Mouse (Mus musculus) adrenal gland, postnatal 10 days (tissue): ENCODE measurements around the gene Rarres2. TPM values are rescaled to one million over a fixed set of nuclear protein-coding genes. Genes with fewer than 3 reads are reported as not detected.

Experiments
- DNase-seq: peaks from one replicate; pipeline ENCODE4 v3.0.0; 2021; ENCODE audit warnings: mixed read lengths
- total RNA-seq, 2 experiments: library from RNA; stranded (reverse); gene quantifications; 2 replicates each; pipeline ENCODE4 v1.2.3; 2021

Gene Rarres2
- total RNA-seq, 2 experiments from 2014 or later, result 198 to 328 TPM

- no peak for DNase-seq
Observed at GRCm38 (mm10) chr6:48581257-48581656, 8.7 kb upstream of the Rarres2 start.

- DNase-seq, result peak; percentile 48
Observed at GRCm38 (mm10) chr6:48579215-48579648, 6.6 kb upstream of the Rarres2 start.

- DNase-seq, result no peak
Observed at GRCm38 (mm10) chr6:48578736-48579135, 6.1 kb upstream of the Rarres2 start.

- no peak for DNase-seq
Observed at GRCm38 (mm10) chr6:48573981-48574380, 1.4 kb upstream of the Rarres2 start.

GRCm38 (mm10) chr6:48573280-48573679 lies 691 bp upstream of the Rarres2 start:
- peak; percentile 60 for DNase-seq

GRCm38 (mm10) chr6:48572014-48572413 lies 575 bp downstream of the Rarres2 start:
- DNase-seq, result no peak

- DNase-seq, result no peak
Observed at GRCm38 (mm10) chr6:48569065-48569807, 3.4 kb downstream of the Rarres2 start.

- peak; percentile 72 for DNase-seq
Observed at GRCm38 (mm10) chr6:48568036-48568984, 4.3 kb downstream of the Rarres2 start.

- peak; percentile 78 for DNase-seq
Observed at GRCm38 (mm10) chr6:48566312-48566711, 6.3 kb downstream of the Rarres2 start.

GRCm38 (mm10) chr6:48565693-48566310 lies 6.8 kb downstream of the Rarres2 start:
- DNase-seq, result no peak

- no peak for DNase-seq
Observed at GRCm38 (mm10) chr6:48555956-48556355, 16.6 kb downstream of the Rarres2 start.

GRCm38 (mm10) chr6:48555104-48555890 lies 17.3 kb downstream of the Rarres2 start:
- DNase-seq, result peak; percentile 64

GRCm38 (mm10) chr6:48554280-48555103 lies 18.1 kb downstream of the Rarres2 start, which contains the start of gene Lrrc61:
Gene Lrrc61, plus strand, starts transcription at chr6:48554796.
- DNase-seq, result peak; percentile 99

GRCm38 (mm10) chr6:48553819-48554218 lies 18.8 kb downstream of the Rarres2 start:
- no peak for DNase-seq

- DNase-seq, result peak; percentile 60
Observed at GRCm38 (mm10) chr6:48552918-48553317, 19.7 kb downstream of the Rarres2 start.

- no peak for DNase-seq
Observed at GRCm38 (mm10) chr6:48548314-48548713, 24.3 kb downstream of the Rarres2 start.

GRCm38 (mm10) chr6:48546858-48547257 lies 25.7 kb downstream of the Rarres2 start:
- DNase-seq, result no peak

- peak; percentile 68 for DNase-seq
Observed at GRCm38 (mm10) chr6:48546271-48546670, 26.3 kb downstream of the Rarres2 start.

GRCm38 (mm10) chr6:48545251-48545650 lies 27.3 kb downstream of the Rarres2 start:
- no peak for DNase-seq

- DNase-seq, result no peak
Observed at GRCm38 (mm10) chr6:48542631-48543030, 30.0 kb downstream of the Rarres2 start.
